Mouse (Mus musculus): Measurements from ENCODE around the gene Taf3.

Gene Taf3

GRCm38 (mm10) chr2:9955576-9956535 is 92.5 kb downstream of the Taf3 start:
- DNase-seq: no peak

DNA sequence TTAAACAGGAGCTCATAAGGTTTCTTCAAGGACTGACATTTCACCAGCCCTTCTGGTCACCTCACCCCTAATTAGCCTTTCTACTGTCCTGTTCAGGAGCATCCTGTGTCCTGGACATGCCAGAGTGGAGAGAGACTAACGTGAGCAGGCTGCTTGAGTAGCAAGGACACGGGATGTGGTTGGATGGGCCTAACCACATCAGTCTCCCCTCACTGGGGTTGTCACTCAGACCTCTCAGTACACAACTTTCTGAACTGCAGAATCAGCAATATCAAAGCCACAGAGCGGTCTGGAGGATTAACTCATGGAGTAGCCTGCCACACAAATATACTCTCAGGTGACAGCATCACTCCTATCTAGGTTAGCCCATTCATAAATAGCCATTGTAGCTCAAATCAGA is 101.7 kb downstream of the Taf3 start:
- DNase-seq: no peak

- DNase-seq: no peak
Measured at GRCm38 (mm10) chr2:9945611-9946010, 102.8 kb downstream of the Taf3 start.

DNA sequence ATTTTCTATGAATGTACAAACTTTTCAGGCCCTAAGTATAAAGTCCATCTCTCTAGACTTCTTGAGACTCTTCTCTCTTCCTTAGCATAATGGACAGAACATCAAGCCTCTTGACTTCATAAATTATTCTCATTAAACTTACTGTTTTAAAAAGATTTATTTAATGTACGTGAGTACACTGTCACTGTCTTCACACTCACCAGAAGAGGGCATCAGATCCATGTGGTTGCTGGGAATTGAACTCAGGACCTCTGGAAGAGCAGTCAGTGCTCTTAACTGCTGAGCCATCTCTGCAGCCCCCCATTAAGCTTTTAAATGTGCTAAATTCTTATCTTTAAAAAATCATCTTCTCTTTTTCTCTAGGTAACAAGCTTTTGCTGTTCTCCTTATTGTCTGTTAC is 105.4 kb downstream of the Taf3 start:
- DNase-seq: no peak

DNA sequence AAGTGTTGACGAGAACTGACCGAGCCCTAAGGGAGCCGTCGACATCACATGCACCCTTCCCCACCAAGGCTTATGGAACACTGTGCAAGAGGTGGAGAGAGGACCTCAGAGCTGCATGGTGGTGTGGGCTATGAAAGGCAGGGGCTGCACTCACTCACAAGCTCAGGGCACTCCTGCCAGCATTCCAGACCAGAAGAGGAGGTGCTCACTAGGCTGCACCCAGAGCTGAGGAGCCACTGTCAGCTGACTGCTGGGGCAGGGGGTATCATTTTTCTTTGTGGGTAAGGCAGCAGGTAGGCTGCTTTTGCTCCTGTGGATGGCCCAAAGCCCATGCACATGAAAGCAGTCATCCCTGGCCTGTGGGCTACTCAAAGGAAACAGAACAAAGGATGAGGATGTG is 109.1 kb downstream of the Taf3 start:
- no peak for DNase-seq

DNA sequence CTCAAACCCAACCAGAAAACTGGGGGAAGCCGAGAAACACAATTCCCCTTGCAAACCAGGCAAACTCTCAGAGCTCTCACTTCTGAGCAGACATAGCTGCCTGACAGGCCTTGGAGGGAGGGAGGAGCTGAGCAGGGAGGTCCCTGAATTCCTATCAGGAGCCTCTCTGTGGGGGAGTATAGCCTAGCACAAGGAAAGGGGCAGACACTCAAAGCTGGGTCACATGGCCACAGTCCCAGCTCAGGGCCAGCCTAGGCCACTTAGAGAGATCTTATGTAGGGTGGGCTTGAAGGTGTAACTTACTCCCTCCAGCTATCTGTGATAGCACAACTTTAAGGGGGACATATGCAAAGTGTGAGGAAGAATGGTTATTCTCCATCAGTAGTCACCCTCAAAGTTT is 112.4 kb downstream of the Taf3 start:
- no peak for DNase-seq

DNA sequence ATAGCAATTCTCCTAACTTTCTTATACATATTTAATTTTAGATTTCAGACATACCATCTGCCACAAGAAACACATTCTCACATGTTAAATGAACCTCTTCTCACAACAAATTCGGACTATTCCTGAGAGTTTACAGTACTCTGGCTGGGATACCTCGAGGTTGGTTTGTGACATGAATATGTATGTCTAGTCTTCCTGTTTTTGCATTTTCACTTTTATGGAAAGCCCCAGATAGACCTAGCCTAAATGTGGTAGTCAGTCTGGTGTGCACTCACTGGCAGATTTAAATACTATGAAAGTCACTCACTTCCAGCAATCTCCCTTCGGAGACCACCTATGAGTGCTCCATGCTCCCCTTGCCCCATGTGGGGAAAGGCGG is 121.5 kb downstream of the Taf3 start:
- no peak for DNase-seq

DNA sequence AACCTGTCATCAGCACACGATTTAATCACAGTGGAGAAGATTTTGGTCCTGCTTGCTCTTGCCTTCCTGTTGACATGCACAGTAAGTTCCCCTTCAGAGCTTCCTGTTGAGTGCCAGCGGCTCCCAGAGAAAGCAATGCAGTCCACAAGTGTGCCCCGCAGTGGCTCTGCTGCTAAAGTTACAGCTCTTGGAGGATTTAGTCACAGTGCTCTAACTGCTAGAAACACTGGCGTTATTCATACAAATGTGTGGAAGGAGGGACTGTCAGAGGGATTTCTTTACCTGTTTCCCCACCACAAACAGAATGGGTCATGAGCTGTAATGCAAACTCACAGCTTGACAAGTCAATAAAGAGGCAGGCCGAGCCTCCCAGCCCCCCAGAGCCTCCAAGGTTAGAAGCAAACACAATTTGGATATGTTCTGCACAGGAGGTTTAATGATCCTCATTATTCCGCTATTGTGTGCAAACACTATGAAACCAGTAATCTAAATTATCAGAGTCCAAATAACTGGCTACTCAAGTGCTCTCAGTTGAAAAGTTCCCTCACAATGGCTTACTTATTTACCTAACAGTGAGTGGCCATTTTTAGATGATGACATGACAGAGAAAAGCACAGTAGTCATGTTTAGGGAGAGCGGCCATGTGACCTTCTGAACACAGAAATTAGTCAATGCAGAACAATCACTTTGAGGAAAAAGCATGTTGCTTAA is 122.0 kb downstream of the Taf3 start:
- DNase-seq: no peak

DNA sequence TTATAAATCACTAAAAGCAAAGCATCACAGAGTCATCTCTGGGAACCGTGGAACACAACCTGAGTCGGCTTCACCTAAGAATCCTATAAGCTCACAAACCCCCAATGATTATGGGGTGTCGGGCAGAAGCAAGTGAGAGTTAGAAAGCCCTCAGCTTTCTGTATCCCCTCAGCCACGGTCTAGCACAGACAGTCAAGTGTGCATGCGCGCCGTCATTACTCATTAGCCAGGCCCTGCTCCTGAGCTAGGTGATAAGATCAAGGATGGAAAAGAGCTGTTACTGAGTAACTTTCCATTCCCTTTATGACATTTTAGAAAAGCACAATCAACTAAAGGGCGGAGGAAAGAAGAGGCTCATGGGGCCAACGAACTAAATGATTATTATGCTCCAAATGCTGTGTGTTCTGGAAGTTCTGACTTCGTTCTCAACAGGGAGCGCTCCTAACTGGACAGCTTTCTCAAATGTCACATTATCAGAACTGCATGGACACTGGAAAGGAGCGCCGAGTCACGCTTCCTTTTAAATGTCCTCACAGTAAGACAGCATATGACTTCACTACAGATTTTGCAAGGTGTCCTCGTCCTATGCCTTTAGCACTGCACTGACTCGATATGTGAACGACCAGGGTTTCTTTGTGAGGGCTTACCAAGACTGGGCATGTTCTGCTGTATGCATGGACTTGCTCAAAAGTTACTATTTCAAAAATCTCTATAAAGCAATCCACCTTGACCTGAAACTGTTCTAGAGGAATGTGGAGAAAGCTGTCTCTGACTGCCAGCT is 129.5 kb downstream of the Taf3 start:
- no peak for DNase-seq

DNA sequence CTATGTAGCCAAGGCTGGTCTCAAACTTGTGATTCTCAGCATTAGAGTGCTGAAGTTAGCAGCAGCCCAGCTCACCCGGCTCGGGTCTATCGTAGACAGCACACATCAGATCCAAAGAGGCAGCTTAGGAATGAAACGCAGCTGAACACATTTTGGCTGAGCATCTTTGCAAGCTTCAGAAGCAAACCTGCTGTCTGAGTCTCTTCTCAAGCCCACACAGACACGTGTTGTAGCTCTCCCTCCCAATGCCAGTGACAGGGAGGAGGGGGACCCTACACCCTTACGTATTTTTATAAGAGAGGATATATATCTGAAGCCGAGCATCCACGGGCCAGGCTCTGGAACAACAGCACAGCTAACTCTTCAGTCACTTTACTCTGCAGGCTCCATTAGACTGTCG is 130.8 kb downstream of the Taf3 start:
- DNase-seq: no peak

DNA sequence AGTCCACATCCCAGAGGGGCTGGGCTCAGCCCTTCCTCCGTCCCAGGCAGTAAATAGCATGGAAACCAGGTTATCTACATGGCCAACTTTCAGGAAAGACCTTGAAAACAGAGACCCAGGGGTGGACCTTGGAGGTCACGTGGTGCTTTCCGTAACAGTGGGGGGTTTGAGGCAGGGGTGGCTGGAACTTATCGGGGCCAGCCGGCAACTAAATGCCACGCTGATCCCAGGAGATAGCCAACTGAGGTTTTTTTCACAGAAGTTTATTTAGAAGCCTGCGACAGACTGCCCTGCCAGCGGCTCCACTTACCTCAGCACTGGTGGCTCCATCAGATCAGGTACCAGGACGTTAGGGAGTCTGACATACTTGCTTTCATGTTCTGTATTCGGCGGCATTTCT is 142.4 kb downstream of the Taf3 start:
- no peak for DNase-seq

DNA sequence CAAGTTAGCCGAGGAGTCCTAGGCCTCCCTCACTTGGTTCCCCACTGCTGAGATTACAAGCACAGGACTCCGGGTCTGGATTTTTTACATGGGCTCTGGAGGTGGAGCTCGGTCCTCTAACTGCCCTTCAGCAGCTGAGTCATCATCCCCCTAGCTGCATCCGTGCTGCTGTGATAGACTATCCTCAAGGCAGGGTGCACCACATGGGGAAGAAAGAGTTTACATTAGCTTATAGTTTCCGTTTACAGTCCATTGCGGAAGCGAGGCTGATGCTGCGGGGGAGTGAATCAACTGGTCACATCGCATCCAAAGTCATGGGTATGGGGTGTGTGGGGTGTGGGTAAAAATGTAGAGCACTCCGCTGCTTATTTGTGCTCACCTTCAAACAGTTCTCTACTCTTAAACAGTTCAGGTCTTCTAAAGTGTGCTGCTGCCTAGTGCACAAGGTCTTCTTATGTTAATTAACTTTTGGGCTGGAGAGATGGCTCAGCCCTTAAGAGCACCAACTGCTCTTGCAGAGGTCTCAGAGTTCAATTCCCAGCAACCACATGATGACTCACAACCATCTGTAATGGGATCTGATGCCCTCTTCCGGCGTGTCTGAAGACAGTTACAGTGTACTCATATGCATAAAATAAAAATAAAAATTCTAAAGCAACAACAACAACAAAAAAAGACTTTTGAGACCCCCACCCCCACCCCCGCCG is 144.4 kb downstream of the Taf3 start:
- DNase-seq: no peak

- DNase-seq: no peak
Measured at GRCm38 (mm10) chr2:9897846-9898245, 150.6 kb downstream of the Taf3 start.

GRCm38 (mm10) chr2:9896097-9896770 is 152.2 kb downstream of the Taf3 start:
- DNase-seq: peak in 1 of 2 experiments; percentile 26

DNA sequence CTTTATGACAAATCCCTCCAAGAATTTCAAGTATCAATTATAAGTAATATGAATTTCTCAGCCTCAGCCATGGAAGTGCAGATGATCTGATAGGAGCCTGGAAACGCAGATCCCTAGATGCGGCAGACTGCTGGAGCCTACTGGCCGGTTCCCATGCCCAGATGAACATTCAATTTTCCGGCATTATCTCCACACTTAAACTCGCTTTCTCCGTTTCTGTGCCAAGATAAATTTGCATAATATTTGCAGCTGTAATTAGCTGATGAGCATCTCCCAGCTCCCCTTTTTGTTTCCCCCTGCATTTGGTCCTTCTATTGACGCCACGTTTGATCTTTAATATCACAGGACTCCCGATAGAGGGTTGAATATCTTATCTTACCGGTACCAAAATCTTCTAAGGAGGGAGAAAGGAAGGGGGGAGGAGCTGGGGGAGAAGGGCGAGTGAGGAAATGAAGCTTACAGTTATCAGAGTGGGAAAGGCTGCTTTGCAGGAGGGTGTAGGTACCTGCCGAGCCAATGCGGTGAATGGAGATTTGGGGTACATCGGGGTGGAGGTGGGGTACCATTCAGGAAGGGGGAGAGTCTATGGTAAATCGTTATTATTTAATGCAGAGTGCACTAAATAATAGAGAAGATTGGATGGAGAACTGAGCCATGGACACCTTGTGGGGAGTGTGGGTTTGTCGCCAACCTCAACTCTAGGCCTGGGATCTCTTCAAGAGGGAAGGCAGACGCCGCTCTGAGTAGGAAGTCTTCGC is 153.4 kb downstream of the Taf3 start:
- DNase-seq: peak in 1 of 2 experiments; percentile 20

GRCm38 (mm10) chr2:9893272-9893953 is 155.0 kb downstream of the Taf3 start:
- DNase-seq: no peak

GRCm38 (mm10) chr2:9892541-9892940 is 155.9 kb downstream of the Taf3 start:
- DNase-seq: peak in 1 of 2 experiments; percentile 21

DNA sequence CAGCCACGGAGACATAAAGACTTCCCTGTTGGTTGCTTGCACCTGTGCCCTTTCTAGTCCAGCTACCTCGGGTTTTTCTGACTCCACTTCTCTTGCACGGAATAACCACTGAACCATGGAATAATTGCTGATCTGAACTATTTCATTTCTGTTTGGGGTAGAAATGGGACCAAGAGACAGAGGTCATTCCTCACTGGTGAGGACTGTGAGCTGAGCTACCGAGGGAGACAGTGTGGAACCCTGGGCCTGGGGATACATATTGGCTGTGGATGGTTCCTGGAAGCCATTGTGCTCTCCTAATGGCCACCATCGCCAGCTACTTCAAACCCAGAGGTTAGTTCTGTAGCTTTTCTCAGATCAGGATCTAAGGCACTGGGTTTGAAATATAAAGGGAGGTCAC is 157.5 kb downstream of the Taf3 start:
- DNase-seq: no peak

DNA sequence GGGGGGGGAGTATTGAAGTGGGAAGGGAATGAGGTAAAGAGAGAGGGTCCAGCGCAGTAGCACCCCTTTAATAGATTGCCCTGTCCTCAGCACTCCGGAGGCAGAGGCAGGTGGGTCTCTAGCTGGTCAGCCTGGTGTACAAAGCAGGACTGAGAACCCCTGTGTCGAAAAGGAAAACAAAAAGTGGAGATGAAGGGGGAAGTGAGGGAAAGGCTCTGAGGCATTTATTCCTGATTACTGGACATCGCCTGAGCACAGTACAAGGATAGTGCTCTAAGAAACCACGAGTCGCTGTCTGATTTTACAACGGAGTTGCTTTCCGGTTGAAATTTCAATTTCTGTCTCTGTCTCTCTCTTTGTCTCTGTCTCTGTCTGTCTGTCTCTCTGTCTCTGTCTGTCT is 158.1 kb downstream of the Taf3 start:
- DNase-seq: no peak

- peak in 1 of 2 experiments; percentile 18 for DNase-seq
Measured at GRCm38 (mm10) chr2:9889651-9890183, 158.7 kb downstream of the Taf3 start, which contains the start of gene Gata3. Gata3 (minus strand) TSS chr2:9890034.
